Mouse (Mus musculus) embryonic facial prominence, embryonic 12.5 days (tissue): ENCODE measurements around the gene Rubcn. TPM values are rescaled to one million over a fixed set of nuclear protein-coding genes. Genes with fewer than 3 reads are reported as not detected.
"Not testable (repeated sequence)": the region's sequence is repeated elsewhere in the genome, so short reads cannot be mapped to it uniquely, and the experiment has no call there.

Experiments used
- ATAC-seq: fragments of 200-750 bp; cut with Nextera tagmentation; 2 replicates; pipeline ENCODE4 v1.8.0; 2017; ENCODE audit not compliant: insufficient number of reproducible peaks, insufficient read depth, low FRiP score, low TSS enrichment
- H3K27ac ChIP-seq: fragments of 300-500 bp; sonication (generic); 2 replicates; pipeline ENCODE4 v1.5.1; 2016; ENCODE audit warnings: mild to moderate bottlenecking
- H3K27me3 ChIP-seq: fragments of 300-500 bp; sonication (generic); 2 replicates; pipeline ENCODE4 v1.6.1; 2016; ENCODE audit warnings: mild to moderate bottlenecking, moderate library complexity
- H3K36me3 ChIP-seq: fragments of 300-500 bp; sonication (generic); 2 replicates; pipeline ENCODE4 v1.6.1; 2016; ENCODE audit warnings: mild to moderate bottlenecking
- H3K4me1 ChIP-seq: fragments of 300-500 bp; sonication (generic); 2 replicates; pipeline ENCODE4 v1.6.1; 2016
- H3K4me2 ChIP-seq: fragments of 300-500 bp; sonication (generic); replicated peaks from 2 replicates; pipeline ENCODE4 v1.6.1; 2016; ENCODE audit warnings: mild to moderate bottlenecking, moderate library complexity
- H3K4me3 ChIP-seq: fragments of 300-500 bp; sonication (generic); 2 replicates; pipeline ENCODE4 v1.5.1; 2016; ENCODE audit warnings: mild to moderate bottlenecking
- H3K9ac ChIP-seq: fragments of 300-500 bp; sonication (generic); 2 replicates; pipeline ENCODE4 v1.6.1; 2016; ENCODE audit warnings: mild to moderate bottlenecking, moderate library complexity
- H3K9me3 ChIP-seq: fragments of 300-500 bp; sonication (generic); 2 replicates; pipeline ENCODE4 v1.6.1; 2016; ENCODE audit warnings: mild to moderate bottlenecking, moderate library complexity
- WGBS: fragments of 180-500 bp; shearing (Covaris S2); methylation state at CpG from one replicate; pipeline ENCODE4 v1.1.7; 2016; 5-methylcytosine and 5-hydroxymethylcytosine counted together
- polyA plus RNA-seq: library from polyadenylated mRNA; unstranded; fragments of >200 nt; fragmentation: Nextera tagmentation; extraction: Ambion mirVana; gene quantifications from 2 replicates; pipeline ENCODE4 v1.2.1, GENCODE M21; 2016

Rubcn gene
- polyA plus RNA-seq, 1 experiment from 2014 or later, result 19.0 TPM

- Histone ChIP-seq H3K36me3 (peaks cover 54% of the 10 kb centered on the region), H3K9ac (no peak overlapping the region), H3K9me3 (no peaks in the 10 kb centered on the region), H3K27me3 (no peaks in the 10 kb centered on the region), H3K27ac (no peak overlapping the region), H3K4me1 (no peaks in the 10 kb centered on the region), H3K4me3 (no peak overlapping the region), H3K4me2 (no peak overlapping the region)
- no peak for ATAC-seq
Measured at GRCm38 (mm10) chr16:32896126-32896525, 18.6 kb upstream of the Rubcn start.

- no peak overlapping the region for H3K4me3 ChIP-seq
- H3K27ac ChIP-seq, result no peak overlapping the region
- H3K9ac ChIP-seq, result no peak overlapping the region
- 46% methylated on average over 2 of the region's 2 CpGs for WGBS
- no peak overlapping the region for H3K4me2 ChIP-seq
- no peaks in the 10 kb centered on the region for H3K4me1 ChIP-seq
- H3K9me3 ChIP-seq, result no peaks in the 10 kb centered on the region
- peaks cover 52% of the 10 kb centered on the region for H3K36me3 ChIP-seq
- ATAC-seq, result no peak
- H3K27me3 ChIP-seq, result no peaks in the 10 kb centered on the region
Measured at GRCm38 (mm10) chr16:32889881-32890280, 12.3 kb upstream of the Rubcn start.

- Histone ChIP-seq H3K27me3 (no peaks in the 10 kb centered on the region), H3K4me2 (no peak overlapping the region), H3K4me3 (no peak overlapping the region), H3K4me1 (no peaks in the 10 kb centered on the region), H3K27ac (no peak overlapping the region), H3K9ac (no peak overlapping the region), H3K9me3 (no peaks in the 10 kb centered on the region), H3K36me3 (peaks cover 37% of the 10 kb centered on the region)
- no peak for ATAC-seq
- 85% methylated on average over 7 of the region's 7 CpGs for WGBS
Measured at GRCm38 (mm10) chr16:32887996-32888395, 10.4 kb upstream of the Rubcn start.

- peaks cover 10% of the 10 kb centered on the region for H3K4me1 ChIP-seq
- H3K27ac ChIP-seq, result no peak overlapping the region
- no peak overlapping the region for H3K9ac ChIP-seq
- no peak overlapping the region for H3K4me2 ChIP-seq
- peaks cover 9% of the 10 kb centered on the region; the same call in 1 of the 2 replicates for H3K36me3 ChIP-seq
- no peak overlapping the region for H3K4me3 ChIP-seq
- no peaks in the 10 kb centered on the region for H3K9me3 ChIP-seq
- WGBS, result 88% methylated on average over 7 of the region's 7 CpGs
- no peak for ATAC-seq
- no peaks in the 10 kb centered on the region for H3K27me3 ChIP-seq
Measured at GRCm38 (mm10) chr16:32881538-32881937, 4.0 kb upstream of the Rubcn start.

GRCm38 (mm10) chr16:32878972-32879926 is 1.7 kb upstream of the Rubcn start:
- H3K27me3 ChIP-seq, result no peaks in the 10 kb centered on the region
- H3K4me3 ChIP-seq, result peak overlapping the region; percentile 77
- 87% methylated on average over 14 of the region's 14 CpGs for WGBS
- no peak for ATAC-seq
- 0 out of 2 replicates have a peak, but pooled peaks cover 4% of the 10 kb centered on the region for H3K36me3 ChIP-seq
- peak overlapping the region; percentile 33 for H3K9ac ChIP-seq
- H3K4me2 ChIP-seq, result peak overlapping the region; percentile 63
- H3K27ac ChIP-seq, result no peak overlapping the region
- peaks cover 10% of the 10 kb centered on the region for H3K4me1 ChIP-seq
- no peaks in the 10 kb centered on the region for H3K9me3 ChIP-seq

GRCm38 (mm10) chr16:32878157-32878598 is 612 bp upstream of the Rubcn start:
- H3K27me3 ChIP-seq, result no peaks in the 10 kb centered on the region

GRCm38 (mm10) chr16:32876831-32877230 is 735 bp downstream of the Rubcn start:
- H3K4me2 ChIP-seq, result peak overlapping the region; percentile 63
- no peak overlapping the region for H3K27ac ChIP-seq
- no peak for ATAC-seq
- H3K4me3 ChIP-seq, result peak overlapping the region; percentile 77
- peaks cover 10% of the 10 kb centered on the region for H3K4me1 ChIP-seq
- H3K27me3 ChIP-seq, result no peaks in the 10 kb centered on the region
- WGBS, result 32% methylated on average over 9 of the region's 9 CpGs
- no peaks in the 10 kb centered on the region for H3K9me3 ChIP-seq
- 0 out of 2 replicates have a peak, but pooled peaks cover 4% of the 10 kb centered on the region for H3K36me3 ChIP-seq
- H3K9ac ChIP-seq, result peak overlapping the region; percentile 86; the same call in 1 of the 2 replicates

More at GRCm38 (mm10) chr16:32878157-32878598, 612 bp upstream of the Rubcn start:
- H3K36me3 ChIP-seq, result 0 out of 2 replicates have a peak, but pooled peaks cover 4% of the 10 kb centered on the region
- 0 out of 2 replicates have a peak, but pooled peaks have one; percentile 7 for ATAC-seq
- H3K27ac ChIP-seq, result peak overlapping the region; percentile 86
- H3K9ac ChIP-seq, result peak overlapping the region; percentile 86
- H3K9me3 ChIP-seq, result no peaks in the 10 kb centered on the region
- H3K4me1 ChIP-seq, result peaks cover 10% of the 10 kb centered on the region
- peak overlapping the region; percentile 63 for H3K4me2 ChIP-seq
- WGBS, result under 1% methylated on average over 34 of the region's 34 CpGs
- peak overlapping the region; percentile 77 for H3K4me3 ChIP-seq

- WGBS, result 88% methylated on average over 3 of the region's 3 CpGs
Measured at GRCm38 (mm10) chr16:32875847-32876246, 1.7 kb downstream of the Rubcn start.

GRCm38 (mm10) chr16:32875281-32875680 is 2.3 kb downstream of the Rubcn start:
- H3K4me3 ChIP-seq, H3K4me2 ChIP-seq: not testable (repeated sequence)

More at GRCm38 (mm10) chr16:32875847-32876246, 1.7 kb downstream of the Rubcn start:
- H3K27me3 ChIP-seq, result no peaks in the 10 kb centered on the region
- H3K4me2 ChIP-seq, result no peak overlapping the region
- H3K9ac ChIP-seq, result no peak overlapping the region
- no peak overlapping the region for H3K4me3 ChIP-seq
- H3K9me3 ChIP-seq, result no peaks in the 10 kb centered on the region
- ATAC-seq, result no peak
- 0 out of 2 replicates have a peak, but pooled peaks cover 4% of the 10 kb centered on the region for H3K36me3 ChIP-seq
- no peak overlapping the region for H3K27ac ChIP-seq
- peaks cover 10% of the 10 kb centered on the region for H3K4me1 ChIP-seq

GRCm38 (mm10) chr16:32873366-32873765 is 4.2 kb downstream of the Rubcn start:
- no peaks in the 10 kb centered on the region for H3K36me3 ChIP-seq
- no peak for ATAC-seq
- no peaks in the 10 kb centered on the region for H3K27me3 ChIP-seq
- no peaks in the 10 kb centered on the region for H3K4me1 ChIP-seq
- no peak overlapping the region for H3K9ac ChIP-seq
- H3K27ac ChIP-seq, result no peak overlapping the region
- no peak overlapping the region for H3K4me3 ChIP-seq
- H3K4me2 ChIP-seq, result no peak overlapping the region
- 51% methylated on average over 3 of the region's 3 CpGs for WGBS
- no peaks in the 10 kb centered on the region for H3K9me3 ChIP-seq

More at GRCm38 (mm10) chr16:32875281-32875680, 2.3 kb downstream of the Rubcn start:
- not testable (repeated sequence) for ATAC-seq, H3K36me3 ChIP-seq, H3K27me3 ChIP-seq, H3K9me3 ChIP-seq, H3K9ac ChIP-seq, H3K27ac ChIP-seq
- peaks cover 10% of the 10 kb centered on the region for H3K4me1 ChIP-seq
- WGBS, result 67% methylated on average over 1 of the region's 1 CpGs

- Histone ChIP-seq H3K27me3 (no peaks in the 10 kb centered on the region), H3K27ac (no peak overlapping the region), H3K9ac (no peak overlapping the region), H3K4me3 (no peak overlapping the region), H3K4me1 (peaks cover 10% of the 10 kb centered on the region; the same call in 1 of the 2 replicates), H3K9me3 (no peaks in the 10 kb centered on the region), H3K36me3 (no peaks in the 10 kb centered on the region), H3K4me2 (no peak overlapping the region)
- WGBS, result 56% methylated on average over 5 of the region's 5 CpGs
- ATAC-seq, result no peak
Measured at GRCm38 (mm10) chr16:32870231-32870630, 7.3 kb downstream of the Rubcn start.
